ENCODE assay signal across 8 mouse cellular contexts in genomic region chr1:86504697-86505421, GRCm38 (mm10). TPM values are rescaled to one million over a fixed set of nuclear protein-coding genes. Genes with fewer than 3 reads are reported as not detected.
DNase-seq lines count a peak whose midpoint lies in the region; ATAC-seq and TF ChIP-seq lines count a peak whose summit lies in the region.

No protein-coding gene starts in this region.

- WGBS in cerebellum, adult 2 months = 23% methylated on average over 19 of the region's 19 CpGs
- WGBS in forebrain, embryonic 13.5 days = 14% methylated on average over 19 of the region's 19 CpGs
- WGBS in midbrain, embryonic 13.5 days = 19% methylated on average over 19 of the region's 19 CpGs

- DNase-seq in cerebellum, adult 2 months = no peak
- DNase-seq in cerebellum, adult 11 months = no peak
- peak; percentile 48 for DNase-seq in kidney, postnatal 10 days
- DNase-seq in layer of hippocampus, adult 9-11 months = no peak

- no peak for TF ChIP-seq POLR2A in cerebellum, adult 2 months (IDR thresholded peaks at IDR 0.05; ENCODE audit: borderline replicate concordance, insufficient read depth, low read length)

- ATAC-seq in forebrain, embryonic 13.5 days = no peak
- ATAC-seq in midbrain, embryonic 13.5 days = no peak
- no peak for ATAC-seq in frontal cortex, adult (ENCODE audit: low TSS enrichment)

- TF ChIP-seq CTCF in cerebellum, adult 2 months (IDR thresholded peaks at IDR 0.05; ENCODE audit: borderline replicate concordance, insufficient read depth, low read depth, low read length) = no peak
- TF ChIP-seq CTCF in C2C12 (IDR thresholded peaks at IDR 0.05; ENCODE audit: control insufficient read depth, insufficient read depth, insufficient read length) = no peak

- H3ac ChIP-seq in C2C12 (ENCODE audit: control insufficient read depth, insufficient read length, low read depth) = peak overlapping the region; percentile 61

- H3K79me3 ChIP-seq in C2C12 (ENCODE audit: low read depth) = no peaks in the 10 kb centered on the region

- peak overlapping the region; percentile 84 for H3K27ac ChIP-seq in cerebellum, adult 2 months (ENCODE audit: insufficient read depth, low read length)
- peak overlapping the region; percentile 96 for H3K27ac ChIP-seq in forebrain, embryonic 13.5 days
- H3K27ac ChIP-seq in midbrain, embryonic 13.5 days = peak overlapping the region; percentile 95

- H3K4me2 ChIP-seq in forebrain, embryonic 13.5 days = peak overlapping the region; percentile 75
- peak overlapping the region; percentile 67 for H3K4me2 ChIP-seq in midbrain, embryonic 13.5 days (replicated peaks)

- no peaks in the 10 kb centered on the region for H3K9me3 ChIP-seq in forebrain, embryonic 13.5 days (replicated peaks)
- no peaks in the 10 kb centered on the region for H3K9me3 ChIP-seq in midbrain, embryonic 13.5 days

- H3K27me3 ChIP-seq in cerebellum, adult 2 months (ENCODE audit: control insufficient read depth, insufficient read depth, low read length) = no peaks in the 10 kb centered on the region
- H3K27me3 ChIP-seq in C2C12 (ENCODE audit: control insufficient read depth, insufficient read depth, insufficient read length) = no peaks in the 10 kb centered on the region
- H3K27me3 ChIP-seq in forebrain, embryonic 13.5 days = no peaks in the 10 kb centered on the region
- no peaks in the 10 kb centered on the region for H3K27me3 ChIP-seq in midbrain, embryonic 13.5 days

- peaks cover 12% of the 10 kb centered on the region for H3K4me1 ChIP-seq in cerebellum, adult 2 months (ENCODE audit: control insufficient read depth, insufficient read depth, low read length)
- H3K4me1 ChIP-seq in forebrain, embryonic 13.5 days = peaks cover 68% of the 10 kb centered on the region
- peaks cover 56% of the 10 kb centered on the region for H3K4me1 ChIP-seq in midbrain, embryonic 13.5 days (replicated peaks)

- no peaks in the 10 kb centered on the region for H3K36me3 ChIP-seq in C2C12 (ENCODE audit: control insufficient read depth, insufficient read depth)
- no peaks in the 10 kb centered on the region for H3K36me3 ChIP-seq in forebrain, embryonic 13.5 days (ENCODE audit: poor library complexity, severe bottlenecking)
- no peaks in the 10 kb centered on the region for H3K36me3 ChIP-seq in midbrain, embryonic 13.5 days

- H3K4me3 ChIP-seq in cerebellum, adult 2 months (replicated peaks; ENCODE audit: insufficient read depth, low read depth, low read length) = peak overlapping the region; percentile 67
- H3K4me3 ChIP-seq in C2C12 (ENCODE audit: insufficient read depth, poor library complexity, severe bottlenecking) = peak overlapping the region; percentile 28
- H3K4me3 ChIP-seq in forebrain, embryonic 13.5 days = peak overlapping the region; percentile 44
- peak overlapping the region; percentile 43 for H3K4me3 ChIP-seq in midbrain, embryonic 13.5 days (replicated peaks)

- peak overlapping the region; percentile 81 for H3K9ac ChIP-seq in forebrain, embryonic 13.5 days
- peak overlapping the region; percentile 74 for H3K9ac ChIP-seq in midbrain, embryonic 13.5 days (replicated peaks)

- no peaks in the 10 kb centered on the region for H3K79me2 ChIP-seq in C2C12 (ENCODE audit: control insufficient read depth, insufficient read depth)

TF ChIP-seq in C2C12, 6 proteins besides CTCF, POLR2A, EP300 and RAD21:
- TF ChIP-seq FOSL1 (IDR thresholded peaks at IDR 0.05; ENCODE audit: insufficient read depth, low read length, poor library complexity, severe bottlenecking) = no peak
- no peak for TF ChIP-seq MYOG (IDR thresholded peaks at IDR 0.05; ENCODE audit: control insufficient read depth, extremely low read depth, insufficient read length)
- TF ChIP-seq MYOD1 (IDR thresholded peaks at IDR 0.05; ENCODE audit: control insufficient read depth, insufficient read length, low read depth) = no peak
- no peak for TF ChIP-seq CEBPB (IDR thresholded peaks at IDR 0.05; ENCODE audit: low read depth)
- no peak for TF ChIP-seq USF1 (IDR thresholded peaks at IDR 0.05; ENCODE audit: low read depth)
- no peak for TF ChIP-seq MAX (IDR thresholded peaks at IDR 0.05)

RNA-seq across cellular contexts. Expression of gene Ptma, which starts 21.7 kb away (rescaled TPM):
- 610 and 672 TPM in 2 replicates for polyA plus RNA-seq in cerebellum, adult 2 months (2012; rRNA removed)
- polyA plus RNA-seq in C2C12 (2012; fragmentation: generic; extraction: Trizol) = 2,542 TPM
- 2,754 and 3,239 TPM in 2 replicates for polyA plus RNA-seq in forebrain, embryonic 13.5 days (2015; fragmentation: Nextera tagmentation; extraction: Ambion mirVana)
- 2,381 and 2,469 TPM in 2 replicates for polyA plus RNA-seq in midbrain, embryonic 13.5 days (2015; fragmentation: Nextera tagmentation; extraction: Ambion mirVana)
